Mouse (Mus musculus) skeletal muscle tissue, adult 2 months (tissue): ENCODE data around the gene Acat3.
"Not testable (repeated sequence)": the region's sequence is repeated elsewhere in the genome, so short reads cannot be mapped to it uniquely, and the experiment has no call there.

ENCODE experiments used
- DNase-seq: peaks from one replicate; pipeline ENCODE4 v3.0.0-alpha.2; 2012; ENCODE audit warnings: low read depth, low spot score

Gene Acat3

DNA sequence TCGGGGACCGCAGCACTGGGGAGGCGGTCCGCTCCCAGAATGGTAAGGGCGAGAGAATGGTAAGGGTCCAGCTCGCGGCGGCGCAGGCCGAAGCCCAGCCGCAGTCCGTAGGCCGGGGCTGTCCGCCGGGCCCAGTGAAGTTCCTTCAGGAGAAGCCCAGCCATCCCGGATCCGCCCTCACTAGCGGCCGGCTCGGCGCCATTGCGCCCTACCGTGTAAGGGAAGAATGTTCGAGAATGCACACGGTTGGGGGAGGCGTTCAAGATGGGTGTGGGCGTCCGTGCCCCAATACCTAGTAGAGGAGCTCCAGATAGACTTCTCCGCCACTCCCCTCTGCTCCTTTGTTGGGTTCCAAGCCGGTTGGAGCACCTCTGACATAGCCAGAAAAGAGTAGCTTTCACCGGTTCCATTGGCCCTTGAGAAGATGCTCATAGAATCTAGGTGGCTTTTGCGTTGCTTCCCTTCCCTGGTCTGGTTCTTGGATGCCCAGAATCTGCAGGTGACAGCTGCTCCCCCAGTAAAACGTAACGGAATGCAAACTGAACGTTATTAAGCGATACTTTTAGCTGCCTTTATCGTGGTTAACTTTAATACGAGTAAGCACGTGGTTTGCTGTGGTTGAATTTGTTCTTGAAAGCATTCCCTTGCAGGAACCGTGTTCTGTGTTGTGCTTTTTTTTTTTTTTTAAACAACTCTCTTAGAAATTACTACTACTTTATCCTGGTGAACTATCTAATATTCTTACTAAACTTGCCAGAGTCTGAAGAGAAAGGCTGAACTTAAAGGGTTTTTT, 23.6 kb downstream of the Acat3 start:
- DNase-seq, result no peak

DNA sequence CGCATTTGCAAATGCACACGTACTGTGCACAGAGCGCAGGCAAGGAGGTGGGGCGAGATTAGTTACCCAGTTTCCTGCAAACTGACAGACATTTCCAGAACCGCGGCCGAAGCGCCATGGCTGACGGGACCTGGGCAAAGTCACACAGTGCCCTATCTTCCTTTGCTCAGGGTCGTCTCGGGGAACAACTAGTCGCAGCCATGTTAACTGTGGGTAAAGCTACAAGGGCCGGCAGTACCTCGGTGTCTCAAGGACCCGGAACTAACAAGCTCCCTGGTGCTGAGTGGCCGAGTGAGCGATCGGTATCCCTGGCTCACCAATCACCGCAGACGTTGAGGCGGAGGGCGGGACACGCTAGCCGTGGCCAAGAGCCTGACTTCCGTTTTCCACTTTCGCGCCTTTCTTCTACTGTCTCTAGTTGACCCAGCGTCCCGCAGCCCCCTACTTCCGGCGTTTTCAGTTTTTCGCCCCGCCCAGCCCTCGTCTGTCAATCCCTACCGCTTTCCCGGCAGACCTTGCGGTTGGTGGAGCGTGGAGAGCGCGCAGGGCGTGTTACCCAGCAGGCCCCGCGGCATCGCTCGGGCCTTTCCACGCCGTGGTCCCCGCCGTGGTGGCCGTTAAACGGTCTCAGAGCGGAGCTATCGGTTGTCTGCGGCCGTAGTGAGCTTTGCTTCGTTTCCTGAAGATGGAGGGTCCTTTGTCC, 24.4 kb downstream of the Acat3 start, which contains the start of gene Mrpl18:
TSS of gene Mrpl18 (minus strand) at position 465 of the 703 bp plus-strand sequence.
- DNase-seq, result peak; percentile 97

DNA sequence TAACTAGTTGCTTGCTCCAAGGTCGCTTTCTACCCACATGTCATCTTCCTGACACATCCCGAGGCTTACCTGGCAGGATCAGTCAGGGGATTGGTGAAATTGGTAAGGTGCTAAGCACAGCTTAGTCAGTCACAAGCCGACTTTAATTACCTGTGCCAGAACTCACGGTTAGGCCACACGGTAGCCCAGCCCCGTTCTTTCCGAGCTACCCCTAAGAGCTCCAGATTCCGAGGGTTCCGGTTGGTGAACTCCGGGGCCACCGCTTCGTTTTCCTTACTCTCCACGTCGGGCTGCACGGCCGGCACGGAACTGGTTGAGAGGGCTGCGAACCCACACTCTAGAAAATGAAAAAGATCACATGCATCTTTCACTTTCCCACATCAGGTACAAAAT, 24.9 kb downstream of the Acat3 start, which contains the start of gene Tcp1:
TSS of gene Tcp1 (plus strand) at position 214 of the 393 bp plus-strand sequence.
- no peak for DNase-seq

DNA sequence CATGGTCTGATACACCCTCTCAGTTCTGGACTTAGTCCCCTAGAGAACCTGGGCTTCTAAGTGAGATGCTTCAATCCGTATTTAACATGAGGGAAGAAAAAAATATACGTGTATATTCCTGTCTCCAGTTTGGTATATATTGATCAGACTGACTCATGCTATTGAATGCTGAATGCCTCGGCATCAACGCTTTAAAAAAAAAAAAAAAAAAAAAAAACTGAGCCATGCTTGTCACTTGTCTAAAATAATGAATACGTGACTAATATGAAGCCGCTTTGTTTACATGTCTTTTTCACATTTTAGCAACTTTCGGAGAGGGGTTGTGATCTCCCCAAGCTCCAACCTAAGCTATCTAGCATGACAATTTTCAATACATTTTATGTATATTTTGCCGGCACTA, 30.0 kb downstream of the Acat3 start:
- DNase-seq, result no peak

DNA sequence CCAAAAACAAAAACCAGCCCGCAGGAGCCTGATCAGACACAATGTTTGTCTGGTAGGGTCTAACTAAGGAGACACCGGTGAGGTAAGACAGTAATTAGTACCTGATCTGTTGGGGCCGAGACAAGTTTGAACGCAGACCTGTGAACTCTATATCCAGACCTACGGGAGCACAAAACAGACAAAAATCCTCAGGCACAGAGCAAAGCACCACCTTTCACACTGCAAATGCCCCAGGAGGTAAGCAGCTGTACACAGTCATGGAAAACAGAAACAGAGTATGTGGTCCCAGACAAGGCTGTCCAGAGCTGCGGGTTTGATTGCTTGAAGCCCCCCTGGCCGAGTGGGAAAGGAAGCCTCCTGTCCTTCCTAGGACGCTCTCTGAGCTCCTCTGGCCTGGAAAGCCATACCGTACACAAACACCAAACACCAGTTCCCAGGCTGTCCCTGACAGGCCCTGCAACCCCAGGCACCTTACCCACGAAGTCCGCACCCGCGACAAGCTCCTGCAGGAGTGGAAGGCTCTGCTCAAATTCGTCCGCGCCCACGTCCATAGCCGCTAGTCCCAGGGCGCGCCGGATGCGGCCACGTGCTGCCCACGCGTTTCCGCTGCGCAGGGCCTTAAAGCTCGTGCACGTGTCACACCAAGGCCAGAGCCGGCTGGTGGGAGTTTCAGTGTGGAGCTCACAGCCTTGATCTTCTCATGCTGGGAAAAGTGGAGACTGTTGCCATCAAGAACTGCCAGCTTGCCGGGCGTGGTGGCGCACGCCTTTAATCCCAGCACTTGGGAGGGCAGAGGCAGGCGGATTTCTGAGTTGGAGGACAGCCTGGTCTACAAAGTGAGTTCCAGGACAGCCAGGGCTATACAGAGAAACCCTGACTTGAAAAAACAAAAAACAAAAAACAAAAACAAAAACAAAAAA, 30.8 kb downstream of the Acat3 start, which contains the start of gene Pnldc1:
TSS of gene Pnldc1 (minus strand) at position 870 of the 920 bp plus-strand sequence.
- no peak for DNase-seq

DNA sequence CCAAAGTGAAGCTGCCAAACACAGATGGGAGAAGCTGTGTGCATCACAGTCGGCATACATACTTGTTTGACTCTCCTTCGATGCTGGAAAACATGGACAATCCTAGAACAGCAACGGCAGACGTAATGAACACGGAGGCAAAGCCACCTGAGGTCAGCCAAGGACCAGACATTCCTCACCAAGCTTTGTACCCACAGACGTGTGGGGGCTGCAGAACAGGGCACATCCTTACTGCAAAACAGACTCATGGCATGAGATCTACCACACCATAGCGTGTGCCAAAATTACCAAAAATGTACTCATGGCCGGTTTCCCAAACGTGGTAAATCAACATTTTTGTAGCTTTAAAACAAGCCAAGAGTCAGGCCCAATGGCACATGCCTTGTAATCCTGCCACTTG, 34.0 kb downstream of the Acat3 start:
- DNase-seq, result no peak

DNA sequence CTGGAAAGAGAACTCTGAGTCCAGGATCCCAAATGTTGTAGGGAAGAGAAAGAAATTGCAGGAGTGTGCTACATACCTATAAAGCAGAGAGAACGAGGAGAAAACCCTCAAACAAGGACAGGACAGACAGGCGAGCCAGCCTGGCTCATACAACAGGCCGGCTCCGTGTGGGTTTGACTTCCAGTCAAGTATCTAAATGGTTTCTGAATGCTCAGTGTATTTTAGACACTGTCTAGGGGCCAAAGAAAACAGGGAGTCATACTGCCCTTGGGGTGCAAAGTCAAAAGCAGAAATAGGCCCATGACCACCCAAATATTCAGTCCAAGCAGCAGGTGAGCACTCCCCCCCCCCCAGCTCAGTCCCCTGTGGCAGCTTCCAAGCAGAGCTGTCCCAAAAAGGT, 34.6 kb downstream of the Acat3 start:
- no peak for DNase-seq

DNA sequence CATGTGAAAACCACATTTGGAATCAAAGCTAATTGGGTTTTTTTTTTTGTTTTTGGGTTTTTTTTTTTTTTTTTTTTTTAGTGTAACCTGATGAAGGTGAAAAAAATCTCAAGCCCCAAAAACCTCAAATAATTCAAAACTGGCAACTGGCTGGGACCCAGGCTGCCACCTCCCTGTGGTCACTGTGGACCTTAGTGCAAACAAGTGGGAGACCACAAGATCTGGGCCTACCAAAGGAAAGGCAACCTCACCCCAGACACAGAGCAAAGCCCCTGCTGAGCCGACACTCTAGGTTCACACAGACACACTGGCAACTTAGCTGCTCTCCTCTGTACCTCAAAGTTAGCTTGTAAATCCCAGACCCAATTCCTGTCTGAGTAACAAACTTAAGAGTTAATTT, 36.1 kb downstream of the Acat3 start:
- no peak for DNase-seq

DNA sequence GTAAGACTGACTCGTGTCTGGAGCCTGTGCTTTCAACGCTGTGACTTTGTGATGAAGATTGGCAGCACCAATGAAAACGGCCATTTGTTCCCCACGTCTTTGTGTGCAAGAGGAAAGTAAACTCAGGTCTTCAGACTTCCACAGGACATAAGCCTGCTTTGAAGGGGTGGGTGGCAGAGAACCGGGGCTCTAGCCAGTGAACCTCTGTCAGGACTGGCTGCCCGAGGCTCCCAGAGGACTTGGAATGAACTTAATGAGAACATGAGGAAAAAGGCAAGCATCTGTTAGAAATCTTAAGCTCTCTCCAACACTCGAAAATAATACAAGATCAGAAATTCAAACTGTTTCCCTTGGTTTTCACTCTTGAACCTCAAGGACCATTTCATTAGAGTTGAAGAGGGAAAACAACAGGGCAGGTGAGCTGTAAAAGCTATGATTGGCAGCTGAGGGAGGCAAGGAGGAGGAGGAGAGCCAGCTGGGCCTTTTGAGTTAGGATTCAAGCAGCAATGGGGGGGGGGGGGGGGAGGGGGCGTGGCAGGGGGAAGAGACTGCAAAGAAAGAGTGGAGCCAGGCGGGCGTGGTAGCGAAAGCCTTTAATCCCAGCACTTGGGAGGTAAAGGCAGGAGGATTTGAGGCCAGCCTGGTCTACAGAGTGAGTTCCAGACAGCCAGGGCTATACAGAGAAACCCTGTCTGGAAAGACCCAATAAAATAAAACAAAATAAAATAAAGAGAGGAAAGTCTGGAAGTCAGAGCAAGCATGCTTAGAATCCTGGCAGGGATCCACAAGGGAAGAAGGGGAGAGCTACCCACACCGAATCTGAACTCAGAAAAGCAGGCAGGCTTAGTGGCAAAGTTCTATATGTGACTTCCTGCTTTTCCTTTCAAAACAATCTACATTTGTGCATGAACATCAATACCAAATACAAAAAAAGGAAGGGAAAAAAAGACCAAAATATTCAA, 36.7 kb downstream of the Acat3 start:
- no peak for DNase-seq

DNA sequence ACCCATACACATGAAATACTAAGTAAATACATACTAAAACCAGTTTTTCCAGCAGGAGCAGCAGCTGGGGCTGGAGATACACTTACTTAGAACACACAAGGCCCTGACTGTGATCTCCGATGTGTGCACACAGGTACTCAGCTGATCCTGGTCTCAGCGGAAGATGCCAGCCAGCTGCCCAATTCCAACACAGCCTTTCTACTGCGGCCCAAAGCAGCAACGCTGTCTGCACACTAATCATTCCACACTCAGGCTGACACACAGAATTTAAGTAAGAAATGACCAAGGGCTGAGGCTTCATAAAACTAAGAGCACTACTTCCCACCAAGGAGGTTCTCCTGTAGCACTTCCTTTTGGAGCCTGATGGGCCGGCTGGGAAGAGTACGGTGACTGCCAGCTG, 38.1 kb downstream of the Acat3 start:
- DNase-seq, result no peak

DNA sequence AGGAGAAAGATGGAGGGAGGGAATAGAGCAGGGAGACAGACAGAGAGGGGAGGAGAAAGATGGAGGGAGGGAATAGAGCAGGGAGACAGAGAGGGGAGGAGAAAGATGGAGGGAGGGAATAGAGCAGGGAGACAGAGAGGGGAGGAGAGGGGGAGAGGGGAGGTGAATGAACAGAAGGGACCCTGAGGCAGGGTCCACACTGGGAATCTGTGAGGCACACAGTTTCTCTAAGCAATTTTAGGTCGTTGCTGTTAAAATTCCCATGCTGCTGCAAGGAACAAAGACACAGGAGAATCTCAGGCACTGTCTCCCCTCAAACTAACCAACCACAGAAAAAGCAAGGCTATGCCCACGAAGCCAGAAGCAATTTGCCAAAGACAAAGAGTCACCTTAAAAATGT, 41.8 kb downstream of the Acat3 start:
- DNase-seq, result not testable (repeated sequence)

DNA sequence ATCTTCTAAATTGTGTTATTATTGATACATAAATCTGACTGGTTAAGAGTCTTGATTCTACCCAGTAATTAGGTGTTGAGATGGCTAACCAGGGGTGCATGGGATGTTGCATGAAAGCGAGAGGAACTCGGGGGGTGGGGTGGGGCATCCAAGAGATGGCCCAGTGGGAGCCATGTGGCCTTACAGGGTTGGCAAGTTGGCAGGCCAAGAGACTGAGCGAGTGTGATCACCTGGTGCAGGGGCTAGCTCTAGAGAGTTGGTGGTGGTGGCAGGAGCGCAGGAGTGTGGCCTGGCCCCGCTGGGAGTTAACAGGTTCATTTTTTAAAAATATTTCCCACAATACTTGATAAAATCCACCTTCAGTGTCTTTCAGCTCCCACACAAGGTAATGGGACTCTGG, 42.7 kb downstream of the Acat3 start:
- DNase-seq, result no peak

DNA sequence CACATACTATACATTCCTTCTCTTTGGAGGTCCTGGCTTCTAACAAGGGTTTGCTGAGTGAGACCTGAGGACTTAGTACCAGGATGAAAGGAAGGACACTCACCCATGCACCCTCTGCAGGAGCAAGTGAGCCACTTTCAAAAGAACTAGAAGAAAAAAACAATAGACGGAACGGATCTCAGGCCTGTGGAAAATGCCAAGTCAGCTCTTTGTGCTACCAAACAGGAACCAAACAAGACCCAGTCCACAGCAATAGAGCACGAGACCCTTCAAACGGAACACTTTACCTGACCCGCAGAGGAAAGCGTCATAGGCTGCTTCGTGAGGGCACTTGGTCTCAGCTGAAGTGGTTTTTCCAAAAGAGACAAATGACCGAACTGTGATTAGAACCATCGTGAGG, 48.4 kb downstream of the Acat3 start:
- DNase-seq, result no peak

DNA sequence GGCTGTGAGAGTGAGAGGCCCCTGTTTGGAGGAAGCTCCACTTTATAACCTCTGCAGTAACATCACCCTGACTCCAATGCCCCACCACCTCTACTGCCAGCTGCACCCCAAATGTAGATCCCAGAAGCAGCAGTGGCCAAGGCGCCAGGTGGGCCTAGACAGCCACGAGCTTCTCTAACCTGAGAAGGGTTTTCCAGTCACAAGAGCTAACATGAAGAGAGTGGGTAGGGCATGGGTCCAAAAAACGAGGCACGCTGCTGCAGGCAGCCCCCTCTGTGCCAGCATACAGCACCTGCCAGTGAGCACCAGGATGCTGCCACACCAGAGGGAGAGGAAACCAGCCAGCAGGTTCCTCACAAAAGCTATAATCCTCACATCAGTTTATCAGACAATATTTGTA, 49.3 kb downstream of the Acat3 start:
- DNase-seq, result no peak

DNA sequence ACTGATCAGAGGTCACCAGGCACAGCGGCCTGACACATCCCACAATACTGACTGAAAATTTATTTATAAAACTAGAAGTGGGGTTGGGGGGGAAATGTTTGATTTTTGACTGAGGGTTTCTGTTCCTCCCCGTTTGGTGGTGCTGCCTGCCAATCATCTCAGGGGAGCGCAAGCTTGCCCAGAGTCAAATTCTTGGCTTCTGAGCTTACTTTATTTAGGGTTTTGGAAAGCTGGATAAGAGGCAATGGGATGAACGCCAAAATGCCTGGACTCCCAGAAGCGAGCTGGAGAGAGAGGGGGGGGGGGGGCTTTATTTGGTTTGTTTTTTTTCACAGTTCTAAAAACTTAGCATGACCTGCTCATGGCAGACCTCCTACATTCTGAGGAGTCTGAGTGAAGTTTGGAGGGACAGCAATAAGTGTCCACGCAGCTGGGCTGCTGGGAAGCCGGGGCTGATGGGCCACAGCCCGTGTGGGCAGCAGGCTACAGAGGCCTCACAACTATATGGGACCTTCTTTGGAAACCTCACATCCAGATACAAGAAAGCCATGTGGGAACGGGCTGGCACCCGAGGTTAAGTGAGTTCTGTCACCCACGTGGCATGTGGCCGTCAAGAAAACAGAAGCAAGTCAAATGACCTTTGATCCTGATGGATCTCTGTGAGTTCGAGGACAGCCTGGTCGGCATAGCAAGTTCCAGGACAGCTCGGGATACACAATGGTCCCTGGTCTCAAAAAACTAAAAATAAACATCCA, 53.2 kb downstream of the Acat3 start:
- DNase-seq, result no peak

DNA sequence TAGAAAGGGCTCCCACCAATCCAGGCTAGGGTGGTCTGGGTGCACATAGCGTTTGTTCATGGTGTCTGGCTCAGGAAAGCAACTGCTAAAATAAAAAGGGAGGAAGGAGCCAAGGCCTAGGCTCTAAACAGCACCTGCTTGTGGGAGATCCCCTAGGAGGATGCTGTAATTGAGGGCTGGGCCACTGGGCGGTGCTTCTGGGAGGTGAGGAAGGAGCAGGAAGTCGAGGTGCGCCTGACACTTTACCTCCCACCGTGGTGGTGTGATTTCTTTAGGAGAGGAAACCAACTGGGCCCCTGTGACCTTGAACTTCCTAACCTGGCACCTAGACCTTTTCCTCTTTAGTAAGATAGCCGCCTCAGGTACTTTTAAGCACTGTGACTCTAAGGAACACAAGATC, 53.8 kb downstream of the Acat3 start:
- DNase-seq, result no peak

DNA sequence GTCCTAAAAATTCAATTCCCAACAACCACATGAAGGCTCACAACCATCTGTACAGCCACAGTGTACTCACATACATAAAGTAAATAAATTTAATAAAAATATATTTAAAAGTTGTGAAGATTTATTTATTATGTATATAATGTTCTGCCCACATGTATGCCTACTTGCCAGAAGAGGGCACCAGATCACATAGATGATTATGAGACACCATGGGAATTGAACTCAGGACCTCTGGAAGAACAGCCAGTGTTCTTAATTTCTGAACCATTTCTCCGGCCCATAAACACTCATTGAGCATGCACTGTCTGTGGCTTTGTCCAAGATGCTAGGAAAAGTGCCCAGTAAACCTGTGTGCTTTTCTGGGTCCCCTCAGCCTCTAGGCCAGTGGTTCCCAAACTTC, 59.2 kb downstream of the Acat3 start:
- DNase-seq, result no peak

DNA sequence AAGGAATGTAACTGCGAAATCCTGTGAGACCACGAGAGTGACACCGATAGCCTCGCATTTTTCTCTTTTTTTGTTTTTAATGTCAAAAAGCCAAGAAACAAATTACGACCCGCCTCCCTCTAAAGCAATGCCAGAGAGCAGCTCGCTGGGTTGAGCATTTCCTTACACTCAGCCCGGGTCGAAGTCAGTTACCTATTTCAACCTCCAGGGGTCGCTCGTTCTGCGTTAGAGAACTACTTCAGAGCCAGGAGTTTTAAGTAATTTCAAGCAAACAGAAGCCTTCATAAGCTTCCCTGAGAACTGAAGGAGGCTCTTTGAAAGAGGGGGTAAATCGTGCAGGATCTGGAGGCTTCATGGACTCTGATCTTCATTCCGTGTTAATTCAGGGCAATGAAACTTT, 60.2 kb downstream of the Acat3 start:
- DNase-seq, result peak; percentile 69

DNA sequence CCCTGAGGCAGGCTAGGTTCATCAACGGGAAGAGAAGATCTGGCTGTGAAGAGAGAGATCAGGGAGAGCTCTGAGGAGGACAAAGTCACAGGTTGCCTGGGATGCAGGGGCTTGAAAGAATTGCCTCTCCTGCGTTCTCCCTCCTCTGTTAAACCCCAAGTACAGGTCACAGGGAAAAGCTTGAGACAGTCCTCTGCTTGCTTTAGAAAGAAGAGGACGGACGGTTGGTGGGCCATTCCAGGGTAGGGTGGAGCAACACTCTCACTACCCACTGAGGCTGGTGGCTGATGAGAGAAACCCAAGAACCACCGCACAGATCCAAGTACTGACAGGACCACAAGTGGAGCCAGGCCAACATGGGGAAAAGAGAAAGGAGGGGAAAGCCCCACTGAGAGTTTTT, 64.7 kb downstream of the Acat3 start, which contains the start of gene Mrgprh:
TSS of gene Mrgprh (plus strand) at position 301 of the 400 bp plus-strand sequence.
- no peak for DNase-seq
